Mouse (Mus musculus) kidney, adult 9 months (tissue): Measurements from ENCODE around the gene Mars.

ENCODE experiments used
- DNase-seq: peaks from one replicate; pipeline ENCODE4 v3.0.0; 2022

Gene Mars

GRCm38 (mm10) chr10:127311476-127312355 is at the start of gene Mars:
Gene Mars (minus strand): TSS chr10:127311786.
- DNase-seq = peak; percentile 98

- no peak for DNase-seq
These were observed 49.1 kb upstream of the Mars start for GRCm38 (mm10) chr10:127360714-127361113.

GRCm38 (mm10) chr10:127355336-127355735 is 43.8 kb upstream of the Mars start:
- no peak for DNase-seq

GRCm38 (mm10) chr10:127353909-127354895 is 42.6 kb upstream of the Mars start, which contains the start of gene Inhbe:
Gene Inhbe (minus strand): TSS chr10:127354411.
- DNase-seq = no peak

GRCm38 (mm10) chr10:127352766-127353165 is 41.2 kb upstream of the Mars start:
- no peak for DNase-seq

GRCm38 (mm10) chr10:127352187-127352586 is 40.6 kb upstream of the Mars start:
- no peak for DNase-seq

- DNase-seq = no peak
These were observed 40.1 kb upstream of the Mars start for GRCm38 (mm10) chr10:127351719-127352118.

GRCm38 (mm10) chr10:127351285-127351595 is 39.7 kb upstream of the Mars start:
- no peak for DNase-seq

GRCm38 (mm10) chr10:127350594-127351284 is 39.2 kb upstream of the Mars start:
- DNase-seq = peak; percentile 83

- DNase-seq = no peak
These were observed 38.2 kb upstream of the Mars start for GRCm38 (mm10) chr10:127349810-127350209.

- DNase-seq = no peak
These were observed 37.4 kb upstream of the Mars start for GRCm38 (mm10) chr10:127348957-127349356.

GRCm38 (mm10) chr10:127346173-127346572 is 34.6 kb upstream of the Mars start:
- DNase-seq = no peak

- DNase-seq = no peak
These were observed 31.4 kb upstream of the Mars start for GRCm38 (mm10) chr10:127343029-127343428.

GRCm38 (mm10) chr10:127341891-127342639 is 30.5 kb upstream of the Mars start, which contains the start of gene Gli1:
Gene Gli1 (minus strand): TSS chr10:127341974.
- DNase-seq = peak; percentile 83

GRCm38 (mm10) chr10:127341360-127341690 is 29.7 kb upstream of the Mars start:
- DNase-seq = no peak

GRCm38 (mm10) chr10:127340577-127341359 is 29.2 kb upstream of the Mars start:
- DNase-seq = no peak

GRCm38 (mm10) chr10:127339683-127340576 is 28.3 kb upstream of the Mars start:
- no peak for DNase-seq

GRCm38 (mm10) chr10:127338930-127339682 is 27.5 kb upstream of the Mars start:
- DNase-seq = peak; percentile 94

GRCm38 (mm10) chr10:127337536-127338099 is 26.0 kb upstream of the Mars start:
- DNase-seq = no peak
